Mouse (Mus musculus) liver, postnatal 0 days (tissue): ENCODE results near the gene Grik4.

Source experiments
- CTCF ChIP-seq: sonication (generic); IDR thresholded peaks from 2 replicates; pipeline ENCODE4 v1.5.1; 2016; ENCODE audit warnings: antibody characterized with exemption, low read depth
- EP300 ChIP-seq: IDR thresholded peaks from 2 replicates; pipeline ENCODE4 v1.6.1; 2016; ENCODE audit warnings: antibody characterized with exemption, low read depth, mild to moderate bottlenecking

GRCm38 (mm10) chr9:42944536-42945006 is 278 bp upstream of the Grik4 start:
- TF ChIP-seq CTCF (peak; percentile 89), EP300 (no peak)
